Mouse (Mus musculus) erythroblast, embryonic 14.5 days (primary cell): Measurements from ENCODE around the gene Meis2.

ENCODE experiments used
- GATA1 ChIP-seq: IDR thresholded peaks from 2 replicates; pipeline ENCODE4 v1.6.1; 2012; ENCODE audit warnings: low read length, inconsistent platforms, mixed read lengths
- TAL1 ChIP-seq: IDR thresholded peaks from 3 replicates; pipeline ENCODE4 v1.6.1; 2012; ENCODE audit warnings: low read length, inconsistent platforms, mixed read lengths

GRCm38 (mm10) chr2:115893113-115893512 lies 172.5 kb downstream of the Meis2 start:
- TF ChIP-seq TAL1 = no peak
- no peak for TF ChIP-seq GATA1
